Mouse (Mus musculus): Measurements from ENCODE around the gene Fuca1. TPM values are rescaled to one million over a fixed set of nuclear protein-coding genes. Genes with fewer than 3 reads are reported as not detected.

Fuca1 gene
- total and polyA plus RNA-seq, 3 experiments, result 26.8 to 48.6 TPM; not detected in 1

DNA sequence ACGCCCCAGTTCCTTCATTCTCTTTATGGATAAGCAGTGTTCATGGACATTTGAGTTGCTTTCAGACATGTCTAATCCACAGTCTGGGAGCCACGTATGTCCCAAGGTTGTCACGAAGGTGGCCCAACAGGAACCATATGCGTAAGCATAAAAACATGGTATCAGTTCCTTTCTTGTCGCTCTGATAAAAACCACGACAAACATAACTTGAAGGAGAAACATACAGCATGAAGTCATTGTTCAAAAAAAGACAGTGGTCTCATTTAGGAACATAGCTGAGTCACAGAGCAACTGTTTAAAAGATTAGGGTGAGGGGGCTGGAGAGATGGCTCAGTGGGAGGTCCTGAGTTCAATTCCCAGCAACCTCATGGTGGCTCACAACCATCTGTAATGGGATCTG is 21.7 kb downstream of the Fuca1 start:
- Histone ChIP-seq H3K36me3 (ENCODE audit: control insufficient read depth in 1 of 2, insufficient read depth in 2 of 2, low read length in 2 of 2) (peaks cover 0 to 11% of the 10 kb centered on the region in 2 experiments; a peak in 2 of 4 replicates), H3K4me1 (ENCODE audit: control insufficient read depth in 1 of 2, insufficient read depth in 2 of 2, low read length in 2 of 2) (peaks cover 7 to 14% of the 10 kb centered on the region in 2 experiments; a peak in 3 of 4 replicates), H3K27ac (ENCODE audit: control insufficient read depth, low read depth, low read length) (peak overlapping the region; percentile 1; the same call in 1 of the 2 replicates), H3K9ac (ENCODE audit: control insufficient read depth, low read depth, low read length, poor library complexity, severe bottlenecking) (no peak overlapping the region), H3K27me3 (ENCODE audit: control insufficient read depth in 1 of 2, insufficient read depth in 2 of 2, low read length in 2 of 2) (no peaks in the 10 kb centered on the region), H3K4me3 (ENCODE audit: control insufficient read depth in 1 of 2, insufficient read depth in 1 of 2, low read depth in 2 of 2, low read length in 2 of 2) (no peak overlapping the region), H3K9me3 (replicated peaks; ENCODE audit: insufficient read depth, low read length) (no peaks in the 10 kb centered on the region), H3K79me2 (ENCODE audit: control insufficient read depth, insufficient read depth, low read length, poor library complexity) (peaks cover 7% of the 10 kb centered on the region)
- TF ChIP-seq SIN3A (IDR thresholded peaks at IDR 0.05; ENCODE audit: low read length) (0 out of 2 replicates have a peak, but pooled peaks have one; percentile 19), SMC3 (IDR thresholded peaks at IDR 0.05; ENCODE audit: low read depth, low read length) (no peak), JUND (IDR thresholded peaks at IDR 0.05; ENCODE audit: low read depth, low read length) (no peak), CHD1 (IDR thresholded peaks at IDR 0.05; ENCODE audit: low read depth, low read length) (no peak), EP300 (IDR thresholded peaks at IDR 0.05; ENCODE audit: low read depth in 1 of 2, low read length in 2 of 2) (peak in 1 of 2 experiments; percentile 7; a peak in 1 of 4 replicates), ELF1 (IDR thresholded peaks at IDR 0.05; ENCODE audit: low read depth, low read length) (no peak), ETS1 (IDR thresholded peaks at IDR 0.05; ENCODE audit: low read depth, low read length) (peak; percentile 48)
- peak; percentile 44 for DNase-seq (ENCODE audit: low read depth, low spot score)

- peaks cover 11% of the 10 kb centered on the region for H3K79me2 ChIP-seq (ENCODE audit: control insufficient read depth, insufficient read depth, low read length, poor library complexity)
- peaks cover 0 to 20% of the 10 kb centered on the region in 2 experiments; a peak in 2 of 4 replicates for H3K36me3 ChIP-seq (ENCODE audit: control insufficient read depth in 1 of 2, insufficient read depth in 2 of 2, low read length in 2 of 2)
- H3K4me3 ChIP-seq (ENCODE audit: control insufficient read depth in 1 of 2, insufficient read depth in 1 of 2, low read depth in 2 of 2, low read length in 2 of 2), result no peak overlapping the region
- no peaks in the 10 kb centered on the region for H3K27me3 ChIP-seq (ENCODE audit: control insufficient read depth in 1 of 2, insufficient read depth in 2 of 2, low read length in 2 of 2)
- H3K9me3 ChIP-seq (replicated peaks; ENCODE audit: insufficient read depth, low read length), result no peaks in the 10 kb centered on the region
- DNase-seq (ENCODE audit: low read depth, low spot score), result no peak
- H3K4me1 ChIP-seq (ENCODE audit: control insufficient read depth in 1 of 2, insufficient read depth in 2 of 2, low read length in 2 of 2), result peaks cover 7 to 19% of the 10 kb centered on the region in 2 experiments; a peak in 3 of 4 replicates
- H3K9ac ChIP-seq (ENCODE audit: control insufficient read depth, low read depth, low read length, poor library complexity, severe bottlenecking), result no peak overlapping the region
- no peak overlapping the region for H3K27ac ChIP-seq (ENCODE audit: control insufficient read depth, low read depth, low read length)
- no peak for TF ChIP-seq MEF2A (IDR thresholded peaks at IDR 0.05; ENCODE audit: extremely low read depth, insufficient replicate concordance, low read depth, low read length, poor library complexity, severe bottlenecking)
- no peak for TF ChIP-seq JUND (IDR thresholded peaks at IDR 0.05; ENCODE audit: low read depth, low read length)
- TF ChIP-seq USF2 (IDR thresholded peaks at IDR 0.05; ENCODE audit: borderline replicate concordance in 1 of 2, insufficient read depth in 1 of 2, low read depth in 1 of 2, low read length in 2 of 2), result no peak
- TF ChIP-seq POLR2A (IDR thresholded peaks at IDR 0.05; ENCODE audit: control insufficient read depth in 1 of 2, insufficient read depth in 1 of 2, low read depth in 1 of 2, low read length in 2 of 2, poor library complexity in 1 of 2), result no peak
- TF ChIP-seq POLR2AphosphoS5 (IDR thresholded peaks at IDR 0.05; ENCODE audit: borderline replicate concordance, low read depth, low read length), result no peak
- no peak for TF ChIP-seq MXI1 (IDR thresholded peaks at IDR 0.05; ENCODE audit: low read depth, low read length)
- no peak for TF ChIP-seq ETS1 (IDR thresholded peaks at IDR 0.05; ENCODE audit: low read depth, low read length)
- TF ChIP-seq BHLHE40 (IDR thresholded peaks at IDR 0.05; ENCODE audit: borderline replicate concordance, low read depth, low read length), result no peak
- no peak for TF ChIP-seq TAL1 (IDR thresholded peaks at IDR 0.05; ENCODE audit: low read length)
- TF ChIP-seq CHD2 (IDR thresholded peaks at IDR 0.05; ENCODE audit: low read length), result no peak
- no peak for TF ChIP-seq MAFK (IDR thresholded peaks at IDR 0.05; ENCODE audit: borderline replicate concordance, low read depth, low read length)
- TF ChIP-seq ZNF384 (IDR thresholded peaks at IDR 0.05; ENCODE audit: low read depth, low read length), result no peak
- no peak for TF ChIP-seq MAX (IDR thresholded peaks at IDR 0.05; ENCODE audit: low read length)
- no peak for TF ChIP-seq KAT2A (conservative IDR thresholded peaks at IDR 0.05; ENCODE audit: low read depth, low read length)
- no peak for TF ChIP-seq SMC3 (IDR thresholded peaks at IDR 0.05; ENCODE audit: low read depth, low read length)
- TF ChIP-seq MYB (IDR thresholded peaks at IDR 0.05; ENCODE audit: low read depth, low read length), result no peak
- no peak for TF ChIP-seq EP300 (IDR thresholded peaks at IDR 0.05; ENCODE audit: low read depth in 1 of 2, low read length in 2 of 2)
Observed at GRCm38 (mm10) chr4:135943389-135943788, 22.9 kb downstream of the Fuca1 start.
